Mouse (Mus musculus): ENCODE measurements around the gene 1700011L22Rik. TPM values are rescaled to one million over a fixed set of nuclear protein-coding genes. Genes with fewer than 3 reads are reported as not detected.

The 1700011L22Rik gene
- polyA plus RNA-seq, 1 experiment, result not detected

DNA sequence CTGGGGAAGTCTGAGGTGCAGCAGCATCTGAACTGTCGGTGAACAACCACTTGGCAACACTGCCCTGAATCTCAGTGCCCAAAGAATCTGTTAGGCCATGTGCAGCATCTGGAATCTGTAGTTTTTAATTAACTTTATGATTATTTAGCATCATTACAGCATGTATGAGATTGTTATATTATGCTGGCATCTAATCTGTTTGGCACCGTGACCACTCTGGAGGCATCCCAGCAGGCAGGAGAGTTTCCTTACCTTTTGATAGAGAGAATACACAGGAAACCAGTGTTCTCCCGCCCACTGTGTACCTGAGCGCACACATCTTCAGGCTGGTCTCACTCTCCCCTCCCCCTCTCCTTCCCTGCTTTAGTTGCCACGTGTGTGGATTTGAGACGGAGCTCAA lies 68.7 kb downstream of the 1700011L22Rik start:
- Histone ChIP-seq H3K4me1 (ENCODE audit: control insufficient read depth, insufficient read depth, low read length) (no peaks in the 10 kb centered on the region), H3K27ac (ENCODE audit: control insufficient read depth, insufficient read depth, low read depth, low read length, poor library complexity) (no peak overlapping the region), H3K4me3 (replicated peaks; ENCODE audit: control insufficient read depth, low read depth, low read length) (no peak overlapping the region)
- TF ChIP-seq POLR2A (IDR thresholded peaks at IDR 0.05; ENCODE audit: borderline replicate concordance, control insufficient read depth, low read depth, low read length) (no peak), CTCF (IDR thresholded peaks at IDR 0.05; ENCODE audit: control insufficient read depth, insufficient read depth, low read length) (no peak)
- WGBS, result 80% methylated on average over 6 of the region's 6 CpGs

DNA sequence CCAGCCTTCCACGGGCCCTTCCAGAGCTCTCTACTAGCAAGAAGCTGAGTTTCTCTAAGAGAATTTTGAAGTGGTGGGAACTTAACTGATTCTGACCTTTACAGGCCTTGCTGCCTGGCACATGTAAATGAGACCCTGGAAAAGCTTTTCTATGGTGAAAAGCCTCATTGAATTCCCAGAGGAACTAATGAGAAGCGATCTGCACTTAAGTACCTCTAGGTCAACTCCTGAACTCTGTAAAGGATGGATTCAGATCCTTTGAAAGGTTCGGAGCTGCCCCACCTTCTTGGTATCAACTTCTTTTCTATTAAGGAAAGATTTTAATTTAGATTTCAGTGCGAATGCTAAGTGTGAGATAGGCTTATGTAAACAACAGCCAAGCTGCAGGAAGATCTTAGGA lies 72.4 kb downstream of the 1700011L22Rik start:
- TF ChIP-seq POLR2A (IDR thresholded peaks at IDR 0.05; ENCODE audit: borderline replicate concordance, control insufficient read depth, low read depth, low read length), result no peak
- H3K27ac ChIP-seq (ENCODE audit: control insufficient read depth, insufficient read depth, low read depth, low read length, poor library complexity), result no peak overlapping the region
- 79% methylated on average over 4 of the region's 4 CpGs for WGBS
- no peak overlapping the region for H3K4me3 ChIP-seq (replicated peaks; ENCODE audit: control insufficient read depth, low read depth, low read length)
- H3K4me1 ChIP-seq (ENCODE audit: control insufficient read depth, insufficient read depth, low read length), result no peaks in the 10 kb centered on the region

DNA sequence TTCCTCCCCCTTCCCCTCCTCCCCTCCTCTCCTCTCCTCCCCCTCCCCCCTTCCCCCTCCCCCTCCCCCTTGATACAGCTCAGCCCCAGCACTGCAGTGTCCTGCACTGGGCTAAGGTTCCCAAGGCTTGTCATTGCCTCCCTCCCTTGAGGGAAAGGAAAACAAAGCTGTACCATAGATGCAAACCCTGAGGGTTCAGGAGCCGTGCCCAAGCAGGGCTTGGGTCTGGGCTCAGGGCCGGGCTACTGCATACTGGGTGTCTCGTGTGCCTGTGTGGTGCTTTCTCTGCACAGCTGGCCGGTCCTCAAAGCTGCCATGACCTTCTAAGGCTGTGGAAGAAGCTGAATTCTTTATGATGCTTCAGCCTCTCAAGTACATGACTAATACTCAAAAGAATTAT lies 74.8 kb downstream of the 1700011L22Rik start:
- TF ChIP-seq POLR2A (IDR thresholded peaks at IDR 0.05; ENCODE audit: borderline replicate concordance, control insufficient read depth, low read depth, low read length) (no peak), CTCF (IDR thresholded peaks at IDR 0.05; ENCODE audit: control insufficient read depth, insufficient read depth, low read length) (no peak)
- Histone ChIP-seq H3K4me3 (replicated peaks; ENCODE audit: control insufficient read depth, low read depth, low read length) (no peak overlapping the region), H3K27ac (ENCODE audit: control insufficient read depth, insufficient read depth, low read depth, low read length, poor library complexity) (no peak overlapping the region), H3K4me1 (ENCODE audit: control insufficient read depth, insufficient read depth, low read length) (no peaks in the 10 kb centered on the region)
- 73% methylated on average over 4 of the region's 4 CpGs for WGBS

DNA sequence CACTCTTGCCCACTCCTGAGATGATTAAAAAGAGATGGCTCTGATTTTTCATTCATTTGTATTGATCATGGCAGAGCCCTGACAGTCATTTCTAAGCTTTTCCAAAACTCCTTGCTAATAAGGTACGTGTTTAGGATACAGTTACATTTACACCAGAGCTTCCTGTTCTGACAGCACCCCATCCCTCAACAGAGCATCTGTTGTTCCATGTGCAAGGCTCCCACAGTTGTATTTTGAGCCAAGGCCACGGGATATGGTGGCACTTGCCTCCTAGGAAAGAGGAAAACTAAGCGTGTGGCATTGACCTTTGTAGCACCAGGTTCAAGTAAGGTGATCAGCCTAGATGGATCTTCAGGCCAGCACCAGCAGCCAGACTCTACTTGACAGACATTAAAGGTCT lies 83.1 kb downstream of the 1700011L22Rik start:
- TF ChIP-seq CTCF (IDR thresholded peaks at IDR 0.05; ENCODE audit: control insufficient read depth, insufficient read depth, low read length) (no peak), POLR2A (IDR thresholded peaks at IDR 0.05; ENCODE audit: borderline replicate concordance, control insufficient read depth, low read depth, low read length) (no peak)
- Histone ChIP-seq H3K27ac (ENCODE audit: control insufficient read depth, insufficient read depth, low read depth, low read length, poor library complexity) (no peak overlapping the region), H3K4me1 (ENCODE audit: control insufficient read depth, insufficient read depth, low read length) (peaks cover 4% of the 10 kb centered on the region), H3K4me3 (replicated peaks; ENCODE audit: control insufficient read depth, low read depth, low read length) (no peak overlapping the region)
- 75% methylated on average over 3 of the region's 3 CpGs for WGBS

DNA sequence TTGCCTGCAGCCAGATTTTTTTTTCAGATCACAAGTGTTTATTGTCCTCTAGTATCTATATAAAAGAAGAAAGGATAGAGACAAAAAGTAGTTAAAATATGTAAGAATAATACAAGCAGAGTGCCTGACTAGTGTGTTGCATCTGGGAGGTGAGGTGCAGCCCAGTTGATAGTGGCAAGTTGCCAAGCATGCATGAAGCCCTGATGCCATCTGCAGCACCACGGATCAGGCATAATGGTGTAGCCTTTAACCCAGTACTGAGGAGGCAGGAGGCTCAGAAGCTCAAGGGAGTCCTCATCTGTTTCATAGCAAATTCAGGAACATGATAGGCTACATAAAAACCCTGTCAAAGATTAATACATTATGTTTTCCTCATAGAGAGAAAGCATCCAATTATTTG lies 84.0 kb downstream of the 1700011L22Rik start:
- TF ChIP-seq POLR2A (IDR thresholded peaks at IDR 0.05; ENCODE audit: borderline replicate concordance, control insufficient read depth, low read depth, low read length) (no peak), CTCF (IDR thresholded peaks at IDR 0.05; ENCODE audit: control insufficient read depth, insufficient read depth, low read length) (no peak)
- peaks cover 6% of the 10 kb centered on the region for H3K4me1 ChIP-seq (ENCODE audit: control insufficient read depth, insufficient read depth, low read length)
- no peak overlapping the region for H3K27ac ChIP-seq (ENCODE audit: control insufficient read depth, insufficient read depth, low read depth, low read length, poor library complexity)
- WGBS, result 53% methylated on average over 1 of the region's 1 CpGs
- no peak overlapping the region for H3K4me3 ChIP-seq (replicated peaks; ENCODE audit: control insufficient read depth, low read depth, low read length)

DNA sequence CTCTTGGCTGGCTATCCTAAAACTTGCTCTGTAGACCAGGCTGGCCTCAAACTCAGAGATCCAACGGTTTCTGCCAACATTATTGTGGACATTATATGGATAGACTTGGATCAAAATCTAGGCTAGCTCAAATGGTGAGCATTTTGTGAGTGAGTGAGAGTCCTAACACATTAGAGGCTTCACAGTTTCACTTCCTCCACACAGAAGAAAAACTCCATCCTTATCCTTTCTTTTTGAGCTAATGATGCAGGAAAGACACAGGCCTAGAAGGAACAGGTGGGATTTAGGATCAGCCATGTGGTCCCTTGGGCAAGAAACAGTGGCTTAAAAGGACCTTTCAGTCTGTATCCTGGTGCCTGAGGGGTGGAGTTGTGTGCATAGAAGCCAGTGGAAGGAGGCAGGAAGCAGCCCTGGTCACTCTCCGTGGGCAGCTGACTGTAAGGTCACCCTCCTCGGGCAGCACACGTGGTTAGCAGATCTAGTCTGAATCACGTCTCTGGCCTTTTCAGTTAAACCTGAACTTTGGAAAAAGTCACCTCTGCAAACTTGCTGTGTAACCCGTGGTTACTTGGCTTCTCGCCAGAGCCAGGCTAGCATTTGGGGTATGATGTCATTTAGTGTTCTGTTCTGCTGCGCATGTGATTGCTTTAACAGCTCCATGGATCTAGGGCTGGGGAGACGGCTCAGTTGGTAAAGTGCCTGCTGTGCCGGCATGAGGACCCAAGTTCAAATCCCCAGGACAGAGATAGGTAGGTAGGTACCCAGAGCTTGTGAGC lies 85.6 kb downstream of the 1700011L22Rik start:
- Histone ChIP-seq H3K4me3 (replicated peaks; ENCODE audit: control insufficient read depth, low read depth, low read length) (no peak overlapping the region), H3K27ac (ENCODE audit: control insufficient read depth, insufficient read depth, low read depth, low read length, poor library complexity) (no peak overlapping the region)

DNA sequence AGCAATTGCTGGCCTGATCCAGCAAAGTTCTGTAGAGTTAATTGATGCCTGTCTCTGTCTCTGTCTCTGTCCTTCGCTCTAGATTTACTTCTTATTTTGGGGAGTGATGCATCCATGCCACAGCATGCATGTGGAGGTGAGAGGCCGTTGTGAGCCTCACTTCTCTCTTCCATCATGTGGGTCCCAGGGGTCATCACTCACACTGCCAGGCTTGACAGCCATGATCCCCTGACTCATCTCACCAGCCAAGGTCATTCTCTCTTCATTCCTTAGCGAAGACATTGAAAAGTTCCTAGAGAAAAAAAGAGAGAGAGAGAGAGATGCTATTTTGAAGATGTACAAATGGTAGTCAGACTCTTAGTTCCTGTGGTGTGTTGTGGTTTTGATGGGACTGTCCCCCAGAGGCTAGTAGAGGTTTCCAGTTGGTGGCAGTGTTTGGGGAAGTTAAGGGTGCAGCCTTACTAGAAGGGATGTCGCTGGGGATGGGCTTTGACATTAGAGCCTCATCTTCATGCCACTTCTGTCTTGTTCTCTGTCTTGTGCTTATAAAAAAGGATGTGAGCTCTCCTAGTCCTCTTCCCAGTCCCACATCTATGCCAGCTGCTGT lies 87.1 kb downstream of the 1700011L22Rik start:
- Histone ChIP-seq H3K27ac (ENCODE audit: control insufficient read depth, insufficient read depth, low read depth, low read length, poor library complexity) (no peak overlapping the region), H3K4me3 (replicated peaks; ENCODE audit: control insufficient read depth, low read depth, low read length) (no peak overlapping the region), H3K4me1 (ENCODE audit: control insufficient read depth, insufficient read depth, low read length) (peaks cover 8% of the 10 kb centered on the region)
- TF ChIP-seq POLR2A (IDR thresholded peaks at IDR 0.05; ENCODE audit: borderline replicate concordance, control insufficient read depth, low read depth, low read length) (no peak), CTCF (IDR thresholded peaks at IDR 0.05; ENCODE audit: control insufficient read depth, insufficient read depth, low read length) (no peak)
- 37% methylated on average over 4 of the region's 4 CpGs for WGBS

More for the DNA sequence above, 85.6 kb downstream of the 1700011L22Rik start:
- H3K4me1 ChIP-seq (ENCODE audit: control insufficient read depth, insufficient read depth, low read length), result peaks cover 8% of the 10 kb centered on the region
- 21% methylated on average over 10 of the region's 10 CpGs for WGBS
- TF ChIP-seq CTCF (IDR thresholded peaks at IDR 0.05; ENCODE audit: control insufficient read depth, insufficient read depth, low read length) (no peak), POLR2A (IDR thresholded peaks at IDR 0.05; ENCODE audit: borderline replicate concordance, control insufficient read depth, low read depth, low read length) (no peak)

Other genes starting within 250 kb of the 1700011L22Rik start
- gene Zfp827, start 220.1 kb downstream of the 1700011L22Rik start, polyA plus RNA-seq (2011; ENCODE audit: insufficient read depth, insufficient read length, low replicate concordance, missing spikeins), result 2.9 and 3.1 TPM in 2 replicates
- gene Mmaa, start 46.4 kb upstream of the 1700011L22Rik start, polyA plus RNA-seq (2011; ENCODE audit: insufficient read depth, insufficient read length, low replicate concordance, missing spikeins), result 3.5 and 6.0 TPM in 2 replicates
- 5.3 and 5.6 TPM in 2 replicates for gene Smad1, start 150.9 kb upstream of the 1700011L22Rik start, polyA plus RNA-seq (2011; ENCODE audit: insufficient read depth, insufficient read length, low replicate concordance, missing spikeins)